Mouse (Mus musculus): ENCODE data around the gene Ahdc1.

GRCm38 (mm10) chr4:132975791-132976190 is 35.3 kb upstream of the Ahdc1 start:
- TF ChIP-seq CTCF (IDR thresholded peaks at IDR 0.05; ENCODE audit: low read depth, low read length) = no peak
- no peak for TF ChIP-seq TAL1 (conservative IDR thresholded peaks at IDR 0.05; ENCODE audit: low read depth, low read length)
- no peak for TF ChIP-seq GATA1 (IDR thresholded peaks at IDR 0.05; ENCODE audit: borderline replicate concordance, low read length)
- TF ChIP-seq GATA2 (IDR thresholded peaks at IDR 0.05; ENCODE audit: borderline replicate concordance, low read depth, low read length) = no peak

Measured in G1E (cell line).